In the genomic region with DNA sequence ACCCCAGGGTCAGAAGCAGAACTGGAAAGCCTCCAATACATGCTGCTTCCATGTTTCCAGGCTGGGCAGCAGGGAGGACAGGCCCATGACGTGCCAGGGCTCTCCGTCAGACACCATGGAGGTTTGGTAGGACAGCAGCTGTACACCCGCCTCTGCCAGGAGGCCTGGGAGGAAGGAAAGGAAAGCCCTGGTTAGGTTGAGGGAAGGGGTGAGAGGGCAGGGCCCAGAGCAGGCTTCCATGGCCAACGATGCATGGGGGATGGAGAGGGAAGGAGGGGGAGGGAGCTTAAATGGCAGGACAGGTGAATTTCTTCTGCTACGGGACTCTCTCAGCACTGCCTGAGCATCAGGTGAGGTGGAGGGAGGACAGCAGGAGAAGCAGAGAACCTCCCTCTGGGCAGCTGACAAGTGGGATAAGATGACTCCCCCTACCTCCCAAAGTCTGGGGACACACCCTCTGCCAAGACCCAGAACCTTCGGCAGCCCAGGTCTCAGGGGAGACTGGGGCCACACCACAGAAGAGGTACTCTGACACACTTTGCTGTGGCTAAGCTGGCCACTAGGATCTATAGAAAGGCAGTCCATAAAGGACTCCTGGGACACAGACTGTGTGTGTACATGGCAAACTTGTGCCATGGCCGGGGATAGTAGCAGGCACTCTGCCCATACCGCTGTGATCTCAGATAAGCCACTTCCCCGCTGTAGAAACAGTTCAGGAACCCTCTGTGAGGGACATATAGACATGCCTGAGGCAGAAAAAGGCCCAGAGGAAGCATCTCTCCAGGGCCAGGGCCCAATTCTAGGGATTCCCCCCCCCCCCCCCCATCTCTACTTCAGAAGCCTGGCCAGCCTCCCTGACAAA, we compare ENCODE assay signal across 11 mouse cellular contexts. TPM values are rescaled to one million over a fixed set of nuclear protein-coding genes. Genes with fewer than 3 reads are reported as not detected.
DNase-seq lines count a peak whose midpoint lies in the region; ATAC-seq and TF ChIP-seq lines count a peak whose summit lies in the region.
"Had no signal": no experiment of that assay in that cellular context is flagged by ENCODE, and none has a peak within 500 bp of the region (broad histone marks: within the 10 kb centered on the region; RNA-seq: fewer than 3 reads in every experiment).

No protein-coding gene starts in this region.

- TF ChIP-seq CTCF in intestine, postnatal 0 days (IDR thresholded peaks at IDR 0.05; ENCODE audit: low read depth) = no peak
- no peak for TF ChIP-seq CTCF in ES-Bruce4 (IDR thresholded peaks at IDR 0.05; ENCODE audit: low read depth, low read length)

- H3K4me3 ChIP-seq in intestine, embryonic 14.5 days (ENCODE audit: low read depth, low read length) = no peak overlapping the region
- no peak overlapping the region for H3K4me3 ChIP-seq in intestine, postnatal 0 days (ENCODE audit: low read depth, low read length)
- H3K4me3 ChIP-seq in ES-Bruce4 (ENCODE audit: low read depth, low read length) = no peak overlapping the region
- no peak overlapping the region for H3K4me3 ChIP-seq in forebrain, embryonic 15.5 days
- H3K4me3 ChIP-seq: left cerebral cortex, adult 2 months; megakaryocyte, embryonic 14.5 days had no signal

- no peak overlapping the region for H3K9ac ChIP-seq in intestine, embryonic 14.5 days (ENCODE audit: low read length)
- no peak overlapping the region for H3K9ac ChIP-seq in intestine, postnatal 0 days (ENCODE audit: low read depth, low read length)
- H3K9ac ChIP-seq in ES-Bruce4 (ENCODE audit: low read depth, poor library complexity, severe bottlenecking) = no peak overlapping the region
- H3K9ac ChIP-seq in forebrain, embryonic 15.5 days (replicated peaks) = no peak overlapping the region
- H3K9ac ChIP-seq: liver, embryonic 14.5 days had no signal

- no peak for TF ChIP-seq POLR2A in ES-Bruce4 (IDR thresholded peaks at IDR 0.05; ENCODE audit: insufficient read depth, low read length)

- no peak overlapping the region for H3K4me2 ChIP-seq in intestine, embryonic 14.5 days (ENCODE audit: low read length)
- H3K4me2 ChIP-seq in intestine, postnatal 0 days (replicated peaks; ENCODE audit: low read depth) = no peak overlapping the region
- H3K4me2 ChIP-seq in forebrain, embryonic 15.5 days (replicated peaks) = no peak overlapping the region

- 82% methylated on average over 9 of the region's 9 CpGs for WGBS in intestine, embryonic 14.5 days
- 79% methylated on average over 9 of the region's 9 CpGs for WGBS in intestine, postnatal 0 days
- 76% methylated on average over 9 of the region's 9 CpGs for WGBS in forebrain, embryonic 15.5 days

- H3K4me1 ChIP-seq in intestine, embryonic 14.5 days (replicated peaks; ENCODE audit: control insufficient read depth, insufficient read depth, low read length) = no peaks in the 10 kb centered on the region
- H3K4me1 ChIP-seq in intestine, postnatal 0 days (replicated peaks; ENCODE audit: control insufficient read depth, insufficient read depth, low read length) = no peaks in the 10 kb centered on the region
- no peaks in the 10 kb centered on the region for H3K4me1 ChIP-seq in ES-Bruce4 (ENCODE audit: control insufficient read depth, insufficient read depth, low read length)
- peaks cover 12% of the 10 kb centered on the region for H3K4me1 ChIP-seq in forebrain, embryonic 15.5 days

- TF ChIP-seq EP300 in ES-Bruce4 (IDR thresholded peaks at IDR 0.05; ENCODE audit: insufficient read depth, low read depth, low read length) = no peak

- no peak overlapping the region for H3K27ac ChIP-seq in intestine, embryonic 14.5 days (ENCODE audit: low read depth)
- no peak overlapping the region for H3K27ac ChIP-seq in intestine, postnatal 0 days (ENCODE audit: low read depth, low read length)
- 0 out of 2 replicates have a peak overlapping the region, but pooled peaks have one; percentile 9 for H3K27ac ChIP-seq in ES-Bruce4 (ENCODE audit: insufficient read depth, low read length)
- no peak overlapping the region for H3K27ac ChIP-seq in forebrain, embryonic 15.5 days (replicated peaks)
- H3K27ac ChIP-seq: left cerebral cortex, adult 2 months; liver, embryonic 14.5 days had no signal

- ATAC-seq in intestine, embryonic 14.5 days (replicated peaks; ENCODE audit: low FRiP score, low TSS enrichment, low read depth) = peak; percentile 5; the same call in 1 of the 2 replicates
- ATAC-seq in intestine, postnatal 0 days = no peak
- ATAC-seq in forebrain, embryonic 15.5 days (replicated peaks) = peak; percentile 12; the same call in 1 of the 2 replicates
- ATAC-seq in megakaryocyte progenitor cell, adult 5-6 weeks (replicated peaks; ENCODE audit: poor library complexity) = peak; percentile 56
- no peak for ATAC-seq in megakaryocyte, adult 5-6 weeks (ENCODE audit: poor library complexity, severe bottlenecking)

- H3K36me3 ChIP-seq in intestine, embryonic 14.5 days (ENCODE audit: control insufficient read depth, insufficient read depth, low read length) = peaks cover 34% of the 10 kb centered on the region
- H3K36me3 ChIP-seq in intestine, postnatal 0 days (ENCODE audit: control insufficient read depth, insufficient read depth) = peaks cover 19% of the 10 kb centered on the region
- H3K36me3 ChIP-seq in ES-Bruce4 (ENCODE audit: control insufficient read depth, insufficient read depth, low read length, poor library complexity, severe bottlenecking) = peaks cover 24% of the 10 kb centered on the region
- H3K36me3 ChIP-seq in forebrain, embryonic 15.5 days = no peaks in the 10 kb centered on the region

- H3K27me3 ChIP-seq in intestine, embryonic 14.5 days (replicated peaks; ENCODE audit: control insufficient read depth, insufficient read depth, low read length) = no peaks in the 10 kb centered on the region
- H3K27me3 ChIP-seq in intestine, postnatal 0 days (replicated peaks; ENCODE audit: control insufficient read depth, insufficient read depth, low read length) = no peaks in the 10 kb centered on the region
- H3K27me3 ChIP-seq in ES-Bruce4 (ENCODE audit: control insufficient read depth, insufficient read depth, low read length, poor library complexity, severe bottlenecking) = no peaks in the 10 kb centered on the region
- no peaks in the 10 kb centered on the region for H3K27me3 ChIP-seq in forebrain, embryonic 15.5 days
- H3K27me3 ChIP-seq: CH12.LX had no signal

- DNase-seq in intestine, embryonic 14.5 days (ENCODE audit: low spot score) = no peak
- no peak for DNase-seq in thymus, adult 18-20 months

- H3K9me3 ChIP-seq in intestine, embryonic 14.5 days (ENCODE audit: control insufficient read depth, low read length) = no peaks in the 10 kb centered on the region
- H3K9me3 ChIP-seq in intestine, postnatal 0 days (ENCODE audit: control insufficient read depth) = no peaks in the 10 kb centered on the region
- no peaks in the 10 kb centered on the region for H3K9me3 ChIP-seq in ES-Bruce4 (replicated peaks; ENCODE audit: control insufficient read depth, insufficient read depth, low read length, poor library complexity, severe bottlenecking)
- H3K9me3 ChIP-seq in forebrain, embryonic 15.5 days = no peaks in the 10 kb centered on the region
- H3K9me3 ChIP-seq: megakaryocyte, embryonic 14.5 days had no signal

RNA-seq across cellular contexts. Expression of gene Phgdh, which starts 26.3 kb away (rescaled TPM):
- 290 and 310 TPM in 2 replicates for polyA plus RNA-seq in intestine, embryonic 14.5 days (2014; fragmentation: Nextera tagmentation; extraction: Ambion mirVana)
- 89.9 and 93.7 TPM in 2 replicates for polyA plus RNA-seq in intestine, postnatal 0 days (2015; fragmentation: Nextera tagmentation; extraction: Ambion mirVana)
- polyA plus RNA-seq in ES-Bruce4 (2011; ENCODE audit: insufficient read depth, insufficient read length, low read depth, missing spikeins) = 118 and 125 TPM in 2 replicates
- polyA plus RNA-seq in forebrain, embryonic 15.5 days (2015; fragmentation: Nextera tagmentation; extraction: Ambion mirVana) = 188 and 194 TPM in 2 replicates
- total RNA-seq in megakaryocyte progenitor cell, adult 5-6 weeks (2015) = 108 and 138 TPM in 2 replicates
- 493 and 521 TPM in 2 replicates for total RNA-seq in megakaryocyte progenitor cell, adult 5-6 weeks (2017)
- 11.0 and 13.9 TPM in 2 replicates for total RNA-seq in megakaryocyte, adult 5-6 weeks (2015)
- 59.7 and 75.3 TPM in 2 replicates for total RNA-seq in megakaryocyte, adult 5-6 weeks (2017)

RNA-seq across cellular contexts. Expression of gene Hmgcs2, which starts 33.3 kb away (rescaled TPM):
- 23.1 and 32.1 TPM in 2 replicates for polyA plus RNA-seq in intestine, embryonic 14.5 days (2014; fragmentation: Nextera tagmentation; extraction: Ambion mirVana)
- 649 and 754 TPM in 2 replicates for polyA plus RNA-seq in intestine, postnatal 0 days (2015; fragmentation: Nextera tagmentation; extraction: Ambion mirVana)
- polyA plus RNA-seq in ES-Bruce4 (2011; ENCODE audit: insufficient read depth, insufficient read length, low read depth, missing spikeins) = not detected in 2 replicates
- polyA plus RNA-seq in forebrain, embryonic 15.5 days (2015; fragmentation: Nextera tagmentation; extraction: Ambion mirVana) = 7.6 and 8.2 TPM in 2 replicates
- 0.12 and 0.27 TPM in 2 replicates for total RNA-seq in megakaryocyte progenitor cell, adult 5-6 weeks (2015)
- 0.21 and 0.54 TPM in 2 replicates for total RNA-seq in megakaryocyte progenitor cell, adult 5-6 weeks (2017)
- 0.46 TPM in 1 of 2 replicates, not detected in the other for total RNA-seq in megakaryocyte, adult 5-6 weeks (2015)
- 0.11 and 0.24 TPM in 2 replicates for total RNA-seq in megakaryocyte, adult 5-6 weeks (2017)
- total RNA-seq: CH12.LX had no signal

Comparison
In these comparisons a context has a peak if more than half of its experiments do, and no peak if none do; other contexts are left out.
1. ATAC-seq: peak in intestine, embryonic 14.5 days (single experiment), forebrain, embryonic 15.5 days (single experiment) and megakaryocyte progenitor cell, adult 5-6 weeks (single experiment); none in intestine, postnatal 0 days (single experiment) and megakaryocyte, adult 5-6 weeks (single experiment).
2. RNA of gene Hmgcs2, which starts 33.3 kb away (polyA plus RNA-seq): 649 to 754 TPM in intestine, postnatal 0 days; 23.1 to 32.1 TPM in intestine, embryonic 14.5 days, 7.6 to 8.2 TPM in forebrain, embryonic 15.5 days and not detected in ES-Bruce4; every median in the first group is over 10 times any median in the second.